Mouse (Mus musculus): ENCODE results near the gene Zfp109. TPM values are rescaled to one million over a fixed set of nuclear protein-coding genes. Genes with fewer than 3 reads are reported as not detected.

Gene Zfp109
- total RNA-seq, 2 experiments from 2014 or later = 7.9 to 10.5 TPM

- DNase-seq (ENCODE audit: low spot score in 2 of 2) = no peak
- intact Hi-C loops (cut with DNase I) = no loop called here
These were observed 26.0 kb downstream of the Zfp109 start, which contains the start of gene Zfp111 for GRCm38 (mm10) chr7:24211343-24211742. TSS of gene Zfp111 (minus strand) at chr7:24211443.

- DNase-seq (ENCODE audit: low spot score in 2 of 2) = no peak
- intact Hi-C loops (cut with DNase I) = no loop called here
These were observed 27.1 kb downstream of the Zfp109 start for GRCm38 (mm10) chr7:24210296-24210695.

GRCm38 (mm10) chr7:24208282-24208886, 29.0 kb downstream of the Zfp109 start:
- intact Hi-C loops (cut with DNase I) = no loop called here

GRCm38 (mm10) chr7:24207488-24208261, 29.7 kb downstream of the Zfp109 start:
- intact Hi-C loops (cut with DNase I) = loop anchor here (2.0 kb wide), 1 partner anchor 33 kb away; the partner anchor contains the start of gene Zfp114

More at GRCm38 (mm10) chr7:24208282-24208886, 29.0 kb downstream of the Zfp109 start:
- no peak for DNase-seq (ENCODE audit: low spot score in 2 of 2)

GRCm38 (mm10) chr7:24196961-24197360, 40.4 kb downstream of the Zfp109 start:
- intact Hi-C loops (cut with DNase I) = no loop called here
- DNase-seq (ENCODE audit: low spot score in 2 of 2) = no peak

More at GRCm38 (mm10) chr7:24207488-24208261, 29.7 kb downstream of the Zfp109 start:
- peak; percentile 78 to 90 for DNase-seq (ENCODE audit: low spot score in 2 of 2)

- DNase-seq (ENCODE audit: low spot score in 2 of 2) = no peak
- intact Hi-C loops (cut with DNase I) = no loop called here
These were observed 44.2 kb downstream of the Zfp109 start for GRCm38 (mm10) chr7:24193157-24193556.

GRCm38 (mm10) chr7:24191361-24191760, 46.0 kb downstream of the Zfp109 start:
- intact Hi-C loops (cut with DNase I) = no loop called here
- no peak for DNase-seq (ENCODE audit: low spot score in 2 of 2)

- intact Hi-C loops (cut with DNase I) = no loop called here
These were observed 47.8 kb downstream of the Zfp109 start for GRCm38 (mm10) chr7:24189571-24189944.

GRCm38 (mm10) chr7:24188901-24189570, 48.3 kb downstream of the Zfp109 start:
- intact Hi-C loops (cut with DNase I) = no loop called here
- no peak for DNase-seq (ENCODE audit: low spot score in 2 of 2)

More at GRCm38 (mm10) chr7:24189571-24189944, 47.8 kb downstream of the Zfp109 start:
- DNase-seq (ENCODE audit: low spot score in 2 of 2) = no peak

- intact Hi-C loops (cut with DNase I) = no loop called here
- DNase-seq (ENCODE audit: low spot score in 2 of 2) = no peak
These were observed 49.7 kb downstream of the Zfp109 start for GRCm38 (mm10) chr7:24187611-24188010.

Other genes with a start within 250 kb of the Zfp109 start
- not detected for gene V1rd19, start 235.9 kb downstream of the Zfp109 start, total RNA-seq (2021)
- not detected for gene Vmn1r183, start 184.3 kb downstream of the Zfp109 start, total RNA-seq (2021)
- 10 to 100 TPM; 47.1 to 47.6 TPM for gene Zfp180, start 155.6 kb downstream of the Zfp109 start, total RNA-seq (2021)
- 10 to 100 TPM in 1 of 2 experiments, 1 to 10 TPM in 1; 8.4 to 10.2 TPM for gene Zfp112, start 125.2 kb downstream of the Zfp109 start, total RNA-seq (2021)
- 10 to 100 TPM; 20.2 to 20.4 TPM for gene Zfp235, start 103.4 kb downstream of the Zfp109 start, total RNA-seq (2021)
- 1 to 10 TPM; 2.5 to 2.9 TPM for gene Zfp114, start 62.5 kb downstream of the Zfp109 start, total RNA-seq (2021)
- gene Zfp111, start 26.1 kb downstream of the Zfp109 start, total RNA-seq (2021) = 10 to 100 TPM in 1 of 2 experiments, 1 to 10 TPM in 1; 8.9 to 12.6 TPM
- 1 to 10 TPM; 8.4 to 8.8 TPM for gene Zfp108, start 17.2 kb upstream of the Zfp109 start, total RNA-seq (2021)
- gene Zfp93, start 32.9 kb upstream of the Zfp109 start, total RNA-seq (2021) = 10 to 100 TPM; 11.0 to 11.5 TPM
- gene Zfp61, start 63.7 kb upstream of the Zfp109 start, total RNA-seq (2021) = 10 to 100 TPM; 19.3 to 20.8 TPM
- 10 to 100 TPM; 13.2 to 16.9 TPM for gene Zfp94, start 79.1 kb upstream of the Zfp109 start, total RNA-seq (2021)
- gene Tescl, start 96.4 kb upstream of the Zfp109 start, total RNA-seq (2021) = not detected
- not detected for gene Lypd5, start 111.6 kb upstream of the Zfp109 start, total RNA-seq (2021)
- gene Kcnn4, start 132.7 kb upstream of the Zfp109 start, total RNA-seq (2021) = under 1 TPM in 1 of 2 experiments, not detected in 1; 0.50 TPM
- 10 to 100 TPM; 38.1 to 40.2 TPM for gene Smg9, start 162.1 kb upstream of the Zfp109 start, total RNA-seq (2021)
- under 1 TPM; 0.34 to 0.57 TPM for gene Irgc1, start 214.7 kb upstream of the Zfp109 start, total RNA-seq (2021)
- gene Plaur, start 224.9 kb upstream of the Zfp109 start, total RNA-seq (2021) = under 1 TPM; 0.71 to 0.73 TPM
- 100 to 1,000 TPM; 243 to 246 TPM for gene Cadm4, start 244.5 kb upstream of the Zfp109 start, total RNA-seq (2021)

Data from left cerebral cortex, postnatal 25 days (tissue).